Mouse (Mus musculus) forebrain, embryonic 14.5 days (tissue): ENCODE data around the gene Cx3cr1. TPM values are rescaled to one million over a fixed set of nuclear protein-coding genes. Genes with fewer than 3 reads are reported as not detected.

Experiments
- ATAC-seq: fragments of 200-750 bp; cut with Nextera tagmentation; 2 replicates; pipeline ENCODE4 v1.8.0; 2017; ENCODE audit warnings: mild to moderate bottlenecking, moderate library complexity
- DNase-seq: peaks from one replicate; pipeline ENCODE4 v3.0.0-alpha.2; 2015; ENCODE audit warnings: low spot score
- H3K27ac ChIP-seq: fragments of 300-500 bp; sonication (generic); 2 replicates; pipeline ENCODE4 v1.5.1; 2014; ENCODE audit warnings: low read depth, mild to moderate bottlenecking, control low read depth, low read length, moderate library complexity
- H3K27me3 ChIP-seq: fragments of 300-500 bp; sonication (generic); replicated peaks from 2 replicates; pipeline ENCODE4 v1.6.1; 2014; ENCODE audit warnings: low read length, control low read depth, mixed read lengths; ENCODE audit not compliant: control insufficient read depth, insufficient read depth
- H3K36me3 ChIP-seq: fragments of 300-500 bp; sonication (generic); 2 replicates; pipeline ENCODE4 v1.6.1; 2014; ENCODE audit warnings: low read length, control low read depth; ENCODE audit not compliant: control insufficient read depth, insufficient read depth
- H3K4me1 ChIP-seq: fragments of 300-500 bp; sonication (generic); 2 replicates; pipeline ENCODE4 v1.6.1; 2014; ENCODE audit warnings: antibody characterized with exemption, low read length, control low read depth; ENCODE audit not compliant: control insufficient read depth, insufficient read depth
- H3K4me2 ChIP-seq: fragments of 300-500 bp; sonication (generic); 2 replicates; pipeline ENCODE4 v1.6.1; 2014; ENCODE audit warnings: mild to moderate bottlenecking, control low read depth, low read length
- H3K4me3 ChIP-seq: fragments of 300-500 bp; sonication (generic); 2 replicates; pipeline ENCODE4 v1.5.1; 2014; ENCODE audit warnings: low read depth, low read length, control low read depth
- H3K9ac ChIP-seq: fragments of 300-500 bp; sonication (generic); 2 replicates; pipeline ENCODE4 v1.6.1; 2014; ENCODE audit warnings: mild to moderate bottlenecking, low read length, control low read depth, moderate library complexity
- H3K9me3 ChIP-seq: fragments of 300-500 bp; sonication (generic); replicated peaks from 2 replicates; pipeline ENCODE4 v1.6.1; 2016; ENCODE audit warnings: low read length, control low read depth, mixed read lengths; ENCODE audit not compliant: control insufficient read depth
- WGBS: fragments of 180-500 bp; shearing (Covaris S2); extraction: QIAGEN DNeasy Blood & Tissue Kit; methylation state at CpG from one replicate; pipeline ENCODE4 v1.1.7; 2014; 5-methylcytosine and 5-hydroxymethylcytosine counted together
- polyA plus RNA-seq: library from polyadenylated mRNA; unstranded; fragments of >200 nt; fragmentation: Nextera tagmentation; extraction: Ambion mirVana; gene quantifications from 2 replicates; pipeline ENCODE4 v1.2.1, GENCODE M21; 2014

The Cx3cr1 gene
- polyA plus RNA-seq, 1 experiment from 2014 or later = 2.5 TPM

- Histone ChIP-seq H3K9me3 (no peaks in the 10 kb centered on the region), H3K9ac (no peak overlapping the region), H3K4me1 (no peaks in the 10 kb centered on the region), H3K27ac (no peak overlapping the region), H3K27me3 (no peaks in the 10 kb centered on the region), H3K4me2 (0 out of 2 replicates have a peak overlapping the region, but pooled peaks have one; percentile 9), H3K36me3 (no peaks in the 10 kb centered on the region), H3K4me3 (no peak overlapping the region)
- peak; percentile 59 for DNase-seq
- WGBS = 10% methylated on average over 21 of the region's 21 CpGs
- ATAC-seq = peak; percentile 61; the same call in 1 of the 2 replicates
Measured at GRCm38 (mm10) chr9:119962987-119963667, 106.6 kb downstream of the Cx3cr1 start.

DNA sequence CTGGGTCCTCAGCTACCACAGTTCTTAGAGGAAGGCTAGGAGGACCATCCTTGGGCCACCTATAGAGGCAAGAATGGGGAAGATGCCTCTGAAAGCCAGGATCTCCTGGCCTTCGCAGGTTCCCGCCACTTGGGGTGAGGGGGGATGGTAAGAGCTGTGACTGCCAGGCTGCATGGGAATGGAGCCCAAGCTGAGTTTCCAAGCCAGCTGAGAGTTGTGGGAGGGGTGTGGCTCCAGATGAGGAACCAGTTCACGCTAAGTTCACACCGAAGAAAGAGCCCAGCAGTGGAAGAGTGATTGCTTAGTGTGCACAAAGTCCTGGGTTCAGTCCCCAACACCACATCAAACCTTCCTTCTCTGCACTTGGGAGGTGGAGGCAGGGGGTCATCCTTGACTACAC lies 107.5 kb downstream of the Cx3cr1 start:
- Histone ChIP-seq H3K27ac (no peak overlapping the region), H3K9me3 (no peaks in the 10 kb centered on the region), H3K4me2 (no peak overlapping the region), H3K9ac (no peak overlapping the region), H3K36me3 (no peaks in the 10 kb centered on the region), H3K4me3 (no peak overlapping the region), H3K27me3 (no peaks in the 10 kb centered on the region), H3K4me1 (no peaks in the 10 kb centered on the region)
- 82% methylated on average over 4 of the region's 4 CpGs for WGBS
- ATAC-seq (no peak), DNase-seq (no peak)

- no peak overlapping the region for H3K4me3 ChIP-seq
- no peak overlapping the region for H3K4me2 ChIP-seq
- no peak overlapping the region for H3K27ac ChIP-seq
- H3K9me3 ChIP-seq = no peaks in the 10 kb centered on the region
- no peak for ATAC-seq
- H3K36me3 ChIP-seq = no peaks in the 10 kb centered on the region
- no peaks in the 10 kb centered on the region for H3K27me3 ChIP-seq
- no peak overlapping the region for H3K9ac ChIP-seq
- H3K4me1 ChIP-seq = no peaks in the 10 kb centered on the region
- no peak for DNase-seq
- 85% methylated on average over 9 of the region's 9 CpGs for WGBS
Measured at GRCm38 (mm10) chr9:119958835-119959234, 110.8 kb downstream of the Cx3cr1 start.

DNA sequence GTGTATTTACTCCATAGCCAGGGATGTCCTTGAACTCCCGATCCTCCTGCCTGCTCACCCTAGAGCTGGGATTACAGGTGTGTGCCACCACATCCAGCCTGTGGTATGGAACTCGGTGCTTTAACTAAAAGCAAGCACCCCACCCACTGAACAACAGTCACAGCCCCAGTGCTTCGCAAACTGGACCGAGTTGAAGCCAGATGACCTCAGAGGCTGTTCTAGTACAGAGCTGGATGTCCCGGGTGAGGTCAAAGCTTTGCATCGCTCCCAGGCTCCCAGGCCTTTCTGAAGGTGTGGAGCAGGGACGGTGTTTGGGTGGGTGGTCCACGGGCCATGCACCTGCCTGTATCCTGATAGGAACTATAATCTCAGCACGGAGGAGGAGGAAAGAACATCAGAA lies 118.3 kb downstream of the Cx3cr1 start:
- H3K9me3 ChIP-seq = no peaks in the 10 kb centered on the region
- H3K27ac ChIP-seq = no peak overlapping the region
- no peaks in the 10 kb centered on the region for H3K36me3 ChIP-seq
- DNase-seq (no peak), ATAC-seq (no peak)
- H3K27me3 ChIP-seq = no peaks in the 10 kb centered on the region
- H3K9ac ChIP-seq = no peak overlapping the region
- no peaks in the 10 kb centered on the region for H3K4me1 ChIP-seq
- 89% methylated on average over 9 of the region's 9 CpGs for WGBS
- H3K4me3 ChIP-seq = no peak overlapping the region
- H3K4me2 ChIP-seq = no peak overlapping the region

DNA sequence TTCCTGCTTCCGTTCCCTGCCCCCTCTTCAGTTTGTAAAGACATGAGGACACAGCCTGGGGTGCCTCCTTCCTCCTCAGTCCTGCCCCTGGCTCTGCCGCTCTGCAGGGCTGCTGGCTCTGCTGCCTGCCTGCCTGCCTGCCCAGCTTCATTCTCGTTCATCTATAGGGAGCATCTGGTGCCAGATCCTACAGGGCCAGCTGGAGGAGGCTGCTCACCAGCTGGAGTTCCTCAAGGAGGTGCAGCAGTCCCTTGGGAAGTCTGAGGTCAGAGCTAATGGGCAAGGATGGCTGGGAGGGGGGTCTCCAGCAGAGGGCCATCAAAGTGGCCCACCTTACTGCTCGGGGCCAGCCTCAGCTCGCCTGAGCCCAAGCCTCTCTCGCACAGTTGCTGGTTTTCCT lies 119.2 kb downstream of the Cx3cr1 start:
- Histone ChIP-seq H3K4me2 (no peak overlapping the region), H3K9ac (no peak overlapping the region), H3K4me3 (no peak overlapping the region), H3K36me3 (no peaks in the 10 kb centered on the region), H3K9me3 (no peaks in the 10 kb centered on the region), H3K27ac (no peak overlapping the region), H3K27me3 (no peaks in the 10 kb centered on the region), H3K4me1 (no peaks in the 10 kb centered on the region)
- ATAC-seq (peak; percentile 62), DNase-seq (peak; percentile 38)
- 53% methylated on average over 6 of the region's 6 CpGs for WGBS

DNA sequence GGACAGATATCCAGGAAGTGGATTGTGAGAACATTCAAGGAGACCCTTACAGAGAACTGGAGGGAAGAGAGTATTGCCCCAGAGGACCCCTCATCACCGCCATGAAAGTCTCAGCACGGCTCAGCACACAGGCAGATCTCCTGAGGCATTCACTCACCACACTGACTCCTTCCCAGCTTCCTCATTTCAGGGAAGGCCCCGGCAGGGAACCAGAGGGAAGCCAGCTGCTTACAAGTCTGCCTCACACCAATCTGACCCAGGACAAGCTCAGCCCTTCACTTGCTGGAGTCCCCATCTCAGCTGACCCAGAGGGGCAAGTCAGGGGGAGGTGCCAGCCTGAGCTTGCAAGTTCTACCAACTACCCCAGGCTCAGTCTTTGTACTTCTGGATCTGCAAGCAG lies 120.9 kb downstream of the Cx3cr1 start:
- 45% methylated on average over 3 of the region's 3 CpGs for WGBS

GRCm38 (mm10) chr9:119945173-119945900 lies 124.3 kb downstream of the Cx3cr1 start:
- DNase-seq = no peak
- Histone ChIP-seq H3K9me3 (no peaks in the 10 kb centered on the region), H3K9ac (no peak overlapping the region), H3K4me1 (no peaks in the 10 kb centered on the region), H3K27ac (no peak overlapping the region), H3K4me3 (no peak overlapping the region), H3K36me3 (no peaks in the 10 kb centered on the region), H3K27me3 (no peaks in the 10 kb centered on the region), H3K4me2 (no peak overlapping the region)
- 75% methylated on average over 12 of the region's 12 CpGs for WGBS
- no peak for ATAC-seq

More for the DNA sequence above, 120.9 kb downstream of the Cx3cr1 start:
- H3K4me2 ChIP-seq = no peak overlapping the region
- no peaks in the 10 kb centered on the region for H3K36me3 ChIP-seq
- no peak overlapping the region for H3K4me3 ChIP-seq
- H3K27ac ChIP-seq = no peak overlapping the region
- ATAC-seq = no peak
- H3K9me3 ChIP-seq = no peaks in the 10 kb centered on the region
- H3K27me3 ChIP-seq = no peaks in the 10 kb centered on the region
- DNase-seq = no peak
- no peaks in the 10 kb centered on the region for H3K4me1 ChIP-seq
- H3K9ac ChIP-seq = no peak overlapping the region

DNA sequence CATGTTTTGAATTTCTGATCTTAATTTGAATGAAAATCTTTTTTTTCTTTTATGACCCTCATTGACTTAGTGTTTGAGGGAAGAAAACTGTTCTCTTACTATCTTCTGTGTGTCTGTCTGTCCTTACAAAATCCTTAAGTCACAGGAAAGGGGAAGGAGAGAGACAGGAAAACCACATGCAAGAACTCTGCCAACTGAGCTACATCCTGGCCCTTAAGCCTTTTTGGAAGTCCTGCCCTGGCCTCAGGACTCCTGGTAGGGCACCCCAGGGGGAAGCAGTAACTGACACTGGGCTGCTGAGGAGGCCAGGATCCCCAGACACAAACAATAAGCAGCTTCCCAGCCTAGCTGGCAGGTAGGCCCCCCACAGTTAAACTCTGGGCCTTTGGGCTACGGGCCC lies 126.4 kb downstream of the Cx3cr1 start:
- Histone ChIP-seq H3K4me2 (no peak overlapping the region), H3K9me3 (no peaks in the 10 kb centered on the region), H3K27me3 (no peaks in the 10 kb centered on the region), H3K9ac (no peak overlapping the region), H3K4me3 (no peak overlapping the region), H3K27ac (no peak overlapping the region), H3K4me1 (no peaks in the 10 kb centered on the region), H3K36me3 (no peaks in the 10 kb centered on the region)
- ATAC-seq = no peak
- WGBS = 52% methylated on average over 1 of the region's 1 CpGs
- no peak for DNase-seq

DNA sequence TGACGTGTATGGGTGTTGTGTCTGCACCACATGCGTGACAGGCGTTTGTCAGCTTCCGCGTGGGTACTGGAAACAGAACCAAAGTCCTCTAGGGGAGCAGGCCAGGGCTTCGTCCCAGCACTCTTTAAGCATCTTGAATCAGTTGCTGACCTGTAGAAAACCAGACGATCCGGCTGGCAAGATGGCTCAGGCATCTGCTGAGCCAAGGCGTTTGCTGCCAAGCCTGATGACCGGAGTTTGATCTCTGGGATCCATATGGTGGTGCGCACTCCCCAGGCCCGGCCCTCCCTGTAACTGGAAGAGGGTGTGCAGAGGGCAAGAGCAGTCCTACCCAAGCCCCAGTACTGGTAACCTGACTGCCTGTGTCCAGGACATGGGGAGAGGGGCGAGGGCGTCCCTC lies 127.8 kb downstream of the Cx3cr1 start:
- Histone ChIP-seq H3K27ac (no peak overlapping the region), H3K36me3 (no peaks in the 10 kb centered on the region), H3K4me3 (no peak overlapping the region), H3K4me2 (no peak overlapping the region), H3K27me3 (no peaks in the 10 kb centered on the region), H3K9ac (no peak overlapping the region), H3K4me1 (0 out of 2 replicates have a peak, but pooled peaks cover 3% of the 10 kb centered on the region), H3K9me3 (no peaks in the 10 kb centered on the region)
- no peak for DNase-seq
- 88% methylated on average over 14 of the region's 14 CpGs for WGBS
- ATAC-seq = no peak
